Mouse (Mus musculus): ENCODE measurements around the gene Acvr1. TPM values are rescaled to one million over a fixed set of nuclear protein-coding genes. Genes with fewer than 3 reads are reported as not detected.
A peak's percentile ranks its signal among the peaks of the same experiment; 100 is the strongest.

Acvr1 gene
- polyA plus RNA-seq, 1 experiment: 18.7 TPM

GRCm38 (mm10) chr2:58567866-58568719 is 1.1 kb upstream of the Acvr1 start:
- Histone ChIP-seq H3K27ac (ENCODE audit: insufficient read depth, low read length) (peak overlapping the region; percentile 80), H3K27me3 (ENCODE audit: control insufficient read depth, insufficient read depth, low read length) (no peaks in the 10 kb centered on the region), H3K4me1 (ENCODE audit: control insufficient read depth, insufficient read depth, low read length) (peaks cover 14% of the 10 kb centered on the region), H3K4me3 (replicated peaks; ENCODE audit: insufficient read depth, low read depth, low read length) (peak overlapping the region; percentile 91)
- no peak for TF ChIP-seq CTCF (IDR thresholded peaks at IDR 0.05; ENCODE audit: borderline replicate concordance, insufficient read depth, low read depth, low read length)
- TF ChIP-seq POLR2A (IDR thresholded peaks at IDR 0.05; ENCODE audit: borderline replicate concordance, insufficient read depth, low read length): peak; percentile 3; the same call in 1 of the 2 replicates
- DNase-seq: peak; percentile 41 to 56
- 5% methylated on average over 12 of the region's 12 CpGs for WGBS

DNA sequence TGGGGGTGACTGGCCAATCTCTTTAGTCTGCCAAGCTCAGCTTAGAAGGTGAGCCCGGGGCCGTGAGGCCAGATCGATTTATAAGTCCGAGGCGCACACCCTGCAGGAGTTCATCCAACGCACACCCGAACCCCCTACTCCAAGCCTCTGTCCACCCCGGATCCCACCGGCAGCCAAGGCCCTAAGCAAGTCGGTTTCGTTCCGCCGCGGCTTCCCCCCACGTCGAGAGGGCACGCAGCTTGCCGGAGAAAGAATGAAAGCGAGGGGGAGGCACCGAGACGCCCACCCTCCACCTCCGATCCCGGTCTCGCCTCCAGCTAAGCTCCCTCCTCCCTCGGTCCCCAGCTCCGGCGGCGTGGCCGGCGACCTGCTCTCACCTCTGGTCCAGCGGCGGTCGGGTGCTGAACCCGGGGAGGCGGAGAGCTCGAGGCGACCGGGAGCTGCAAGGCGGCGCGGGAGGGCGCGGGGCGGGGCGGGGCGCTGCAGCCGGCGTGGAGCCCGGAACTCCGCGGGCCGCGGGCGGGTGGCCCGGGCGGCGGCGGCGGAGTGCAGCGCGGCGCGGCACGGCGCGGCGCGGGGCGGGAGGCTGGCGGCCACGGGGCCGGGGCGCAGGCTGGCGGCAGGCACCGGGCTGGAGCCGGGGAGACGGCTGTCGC is 419 bp downstream of the Acvr1 start:
- peak overlapping the region; percentile 76 for H3K27ac ChIP-seq (ENCODE audit: insufficient read depth, low read length)
- DNase-seq: peak; percentile 73 to 77
- peaks cover 15% of the 10 kb centered on the region for H3K4me1 ChIP-seq (ENCODE audit: control insufficient read depth, insufficient read depth, low read length)
- H3K27me3 ChIP-seq (ENCODE audit: control insufficient read depth, insufficient read depth, low read length): no peaks in the 10 kb centered on the region
- WGBS: 2% methylated on average over 78 of the region's 78 CpGs
- H3K4me3 ChIP-seq (replicated peaks; ENCODE audit: insufficient read depth, low read depth, low read length): peak overlapping the region; percentile 91
- TF ChIP-seq POLR2A (IDR thresholded peaks at IDR 0.05; ENCODE audit: borderline replicate concordance, insufficient read depth, low read length): no peak
- TF ChIP-seq CTCF (IDR thresholded peaks at IDR 0.05; ENCODE audit: borderline replicate concordance, insufficient read depth, low read depth, low read length): no peak

- TF ChIP-seq CTCF (IDR thresholded peaks at IDR 0.05; ENCODE audit: borderline replicate concordance, insufficient read depth, low read depth, low read length) (no peak), POLR2A (IDR thresholded peaks at IDR 0.05; ENCODE audit: borderline replicate concordance, insufficient read depth, low read length) (no peak)
- Histone ChIP-seq H3K4me3 (replicated peaks; ENCODE audit: insufficient read depth, low read depth, low read length) (peak overlapping the region; percentile 77), H3K27me3 (ENCODE audit: control insufficient read depth, insufficient read depth, low read length) (no peaks in the 10 kb centered on the region), H3K4me1 (ENCODE audit: control insufficient read depth, insufficient read depth, low read length) (peaks cover 13% of the 10 kb centered on the region), H3K27ac (ENCODE audit: insufficient read depth, low read length) (peak overlapping the region; percentile 76)
- 7% methylated on average over 6 of the region's 6 CpGs for WGBS
- peak in 1 of 2 experiments; percentile 53 for DNase-seq
These were observed 928 bp downstream of the Acvr1 start for GRCm38 (mm10) chr2:58566049-58566409.

DNA sequence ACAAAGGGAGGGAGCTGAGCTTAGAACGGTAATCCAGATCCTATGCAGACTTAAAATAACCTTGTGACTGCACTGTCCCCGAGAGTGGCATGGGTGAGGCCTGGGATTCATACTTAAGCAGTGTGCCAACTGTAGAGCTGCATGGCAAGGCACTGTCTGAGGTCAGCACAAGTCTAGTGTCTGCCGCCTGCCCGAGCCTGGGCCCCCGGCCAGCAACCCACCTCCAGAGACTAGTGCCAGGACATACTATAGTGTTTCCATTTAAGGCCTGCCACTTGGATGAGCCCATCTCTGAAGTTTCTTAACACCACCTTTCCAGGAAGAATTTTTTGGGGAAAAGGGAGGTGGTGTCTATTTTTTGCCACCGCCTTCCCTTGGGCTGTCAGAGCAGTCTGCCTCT is 1.7 kb downstream of the Acvr1 start:
- peak overlapping the region; percentile 47 for H3K4me3 ChIP-seq (replicated peaks; ENCODE audit: insufficient read depth, low read depth, low read length)
- H3K4me1 ChIP-seq (ENCODE audit: control insufficient read depth, insufficient read depth, low read length): peaks cover 13% of the 10 kb centered on the region
- H3K27me3 ChIP-seq (ENCODE audit: control insufficient read depth, insufficient read depth, low read length): no peaks in the 10 kb centered on the region
- 10% methylated on average over 6 of the region's 6 CpGs for WGBS
- no peak overlapping the region for H3K27ac ChIP-seq (ENCODE audit: insufficient read depth, low read length)
- peak; percentile 72 to 81 for DNase-seq
- no peak for TF ChIP-seq POLR2A (IDR thresholded peaks at IDR 0.05; ENCODE audit: borderline replicate concordance, insufficient read depth, low read length)
- TF ChIP-seq CTCF (IDR thresholded peaks at IDR 0.05; ENCODE audit: borderline replicate concordance, insufficient read depth, low read depth, low read length): no peak

GRCm38 (mm10) chr2:58562137-58562536 is 4.8 kb downstream of the Acvr1 start:
- WGBS: 68% methylated on average over 4 of the region's 4 CpGs
- Histone ChIP-seq H3K4me3 (replicated peaks; ENCODE audit: insufficient read depth, low read depth, low read length) (no peak overlapping the region), H3K27me3 (ENCODE audit: control insufficient read depth, insufficient read depth, low read length) (no peaks in the 10 kb centered on the region), H3K4me1 (ENCODE audit: control insufficient read depth, insufficient read depth, low read length) (peaks cover 9% of the 10 kb centered on the region), H3K27ac (ENCODE audit: insufficient read depth, low read length) (no peak overlapping the region)
- no peak for TF ChIP-seq CTCF (IDR thresholded peaks at IDR 0.05; ENCODE audit: borderline replicate concordance, insufficient read depth, low read depth, low read length)
- no peak for TF ChIP-seq POLR2A (IDR thresholded peaks at IDR 0.05; ENCODE audit: borderline replicate concordance, insufficient read depth, low read length)
- no peak for DNase-seq

DNA sequence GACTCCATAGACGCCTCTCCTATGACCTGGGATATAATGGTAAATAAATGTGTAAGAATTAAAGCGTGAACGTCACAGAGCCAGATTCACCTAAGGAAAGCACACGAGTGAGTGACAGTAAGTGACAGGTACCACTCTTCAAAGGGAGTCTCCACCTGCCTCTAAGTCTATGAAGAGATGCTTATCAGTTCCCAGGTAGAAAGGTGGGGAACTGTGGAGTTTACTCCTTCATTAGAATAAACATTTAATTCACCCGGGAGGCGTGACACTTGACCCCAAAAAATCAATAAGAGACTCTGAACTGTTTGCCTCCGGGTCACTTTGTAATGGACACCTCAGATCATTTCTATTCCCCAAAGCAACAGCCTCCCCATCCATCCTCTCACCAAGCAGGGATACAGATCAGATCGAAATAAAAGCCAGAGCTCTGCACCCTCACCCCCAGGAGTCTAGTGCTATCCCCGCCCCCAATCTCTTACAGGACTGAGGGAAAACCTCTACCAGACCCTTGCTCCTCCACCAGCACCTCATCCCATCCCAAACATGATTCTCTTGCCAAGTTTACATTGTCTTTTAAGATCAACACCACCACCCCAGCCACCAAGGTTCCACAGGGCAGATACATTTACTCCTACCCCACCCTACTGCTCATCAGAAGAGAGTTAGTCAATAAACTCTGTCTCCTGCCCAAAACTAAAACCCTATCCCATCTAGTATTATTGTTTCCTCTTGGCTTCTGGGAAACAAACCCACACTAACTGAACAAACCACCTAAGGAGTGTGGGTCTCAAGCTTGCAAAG is 9.7 kb downstream of the Acvr1 start:
- H3K4me3 ChIP-seq (replicated peaks; ENCODE audit: insufficient read depth, low read depth, low read length): no peak overlapping the region
- H3K27me3 ChIP-seq (ENCODE audit: control insufficient read depth, insufficient read depth, low read length): no peaks in the 10 kb centered on the region
- H3K4me1 ChIP-seq (ENCODE audit: control insufficient read depth, insufficient read depth, low read length): no peaks in the 10 kb centered on the region
- 78% methylated on average over 9 of the region's 9 CpGs for WGBS
- TF ChIP-seq POLR2A (IDR thresholded peaks at IDR 0.05; ENCODE audit: borderline replicate concordance, insufficient read depth, low read length) (no peak), CTCF (IDR thresholded peaks at IDR 0.05; ENCODE audit: borderline replicate concordance, insufficient read depth, low read depth, low read length) (no peak)
- DNase-seq: no peak
- no peak overlapping the region for H3K27ac ChIP-seq (ENCODE audit: insufficient read depth, low read length)

DNA sequence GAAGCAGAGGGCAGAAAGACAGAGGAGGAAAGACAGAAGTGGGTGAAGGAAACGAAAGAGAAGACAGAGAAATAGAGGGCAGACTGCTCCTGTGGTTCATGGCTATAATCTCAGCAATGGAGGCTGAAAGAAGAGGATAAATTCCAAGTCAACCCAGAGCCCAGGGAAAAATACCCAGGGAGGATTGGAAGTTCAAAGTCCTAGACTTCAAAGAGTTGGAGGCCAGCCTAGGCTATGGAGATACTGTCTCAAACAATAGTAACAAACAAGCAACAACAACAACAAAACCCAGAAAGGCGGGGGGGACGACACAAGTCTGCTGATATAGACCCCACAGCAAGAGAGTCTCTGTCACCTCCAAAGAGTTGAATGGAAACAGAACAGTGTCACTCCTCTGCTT is 14.7 kb downstream of the Acvr1 start:
- TF ChIP-seq CTCF (IDR thresholded peaks at IDR 0.05; ENCODE audit: borderline replicate concordance, insufficient read depth, low read depth, low read length) (no peak), POLR2A (IDR thresholded peaks at IDR 0.05; ENCODE audit: borderline replicate concordance, insufficient read depth, low read length) (no peak)
- Histone ChIP-seq H3K27ac (ENCODE audit: insufficient read depth, low read length) (no peak overlapping the region), H3K4me1 (ENCODE audit: control insufficient read depth, insufficient read depth, low read length) (peaks cover 6% of the 10 kb centered on the region), H3K27me3 (ENCODE audit: control insufficient read depth, insufficient read depth, low read length) (no peaks in the 10 kb centered on the region), H3K4me3 (replicated peaks; ENCODE audit: insufficient read depth, low read depth, low read length) (no peak overlapping the region)
- 75% methylated on average over 3 of the region's 3 CpGs for WGBS
- no peak for DNase-seq
